Mouse (Mus musculus): ENCODE data around the gene Slc5a10.

Gene Slc5a10

DNA sequence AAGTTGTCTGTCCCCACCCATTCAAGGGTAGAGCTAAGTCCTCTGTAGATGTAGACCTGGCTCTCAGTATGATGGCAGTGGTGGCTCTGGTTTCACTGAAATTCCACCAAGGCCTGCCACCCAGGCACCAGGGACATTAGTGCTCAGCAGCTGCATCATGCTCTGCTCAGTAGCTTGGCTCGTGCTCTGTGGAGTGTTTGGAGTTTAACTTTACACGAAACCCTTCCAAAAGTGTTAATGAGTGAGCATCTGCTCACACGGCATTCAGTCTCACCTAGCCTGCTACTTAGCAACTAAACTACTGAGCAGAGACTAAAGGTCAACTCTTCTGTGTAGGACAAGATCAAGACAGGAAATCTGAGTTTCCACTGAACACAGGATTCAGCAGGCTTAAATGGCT is at the start of gene Slc5a10:
Slc5a10 (minus strand) TSS at position 191 of the 400 bp plus-strand sequence.
- no peak for DNase-seq (ENCODE audit: low read depth, low spot score)

DNA sequence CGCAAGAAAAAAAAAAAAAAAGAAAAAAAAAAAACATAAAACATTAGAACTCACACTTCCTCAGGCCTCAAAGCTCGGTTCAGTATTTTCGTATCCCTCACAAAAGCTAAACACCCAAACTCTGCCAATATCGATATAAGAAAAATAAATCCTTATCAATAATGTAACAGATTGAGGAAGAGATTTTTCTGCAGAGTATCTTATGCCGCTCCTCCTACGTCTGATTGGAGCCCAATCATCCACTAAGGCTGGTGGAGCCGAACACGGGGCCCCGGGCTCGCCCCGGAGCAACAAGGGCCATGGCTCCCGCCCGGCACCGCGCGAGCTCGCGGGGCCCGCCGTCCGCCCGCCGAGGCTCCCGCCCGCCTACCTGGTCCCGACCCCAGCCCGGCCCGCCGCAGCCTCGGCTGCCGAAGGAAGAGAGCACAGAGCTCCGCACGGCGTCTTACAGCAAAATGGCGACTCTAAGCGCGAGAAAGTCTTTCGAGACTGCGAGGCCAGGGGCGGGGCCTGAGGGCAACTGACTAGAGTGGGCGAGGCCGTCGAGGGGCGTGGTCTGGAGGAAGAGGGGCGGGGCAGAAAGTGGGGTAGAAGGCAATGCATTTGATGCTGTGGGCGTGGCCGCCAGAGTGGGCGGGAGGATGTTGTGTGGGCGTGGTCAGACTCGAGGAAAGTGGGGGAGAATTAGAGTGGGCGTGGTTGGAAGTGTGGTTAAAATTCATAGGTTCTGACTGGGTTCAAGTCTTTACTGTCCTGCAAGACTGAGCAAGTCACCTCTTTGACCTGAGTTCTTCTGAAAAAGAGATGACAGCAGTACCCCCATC is 41.2 kb upstream of the Slc5a10 start, which contains the start of gene Prpsap2:
Prpsap2 (minus strand) TSS at position 505 of the 824 bp plus-strand sequence.
- DNase-seq (ENCODE audit: low read depth, low spot score), result peak; percentile 99

DNA sequence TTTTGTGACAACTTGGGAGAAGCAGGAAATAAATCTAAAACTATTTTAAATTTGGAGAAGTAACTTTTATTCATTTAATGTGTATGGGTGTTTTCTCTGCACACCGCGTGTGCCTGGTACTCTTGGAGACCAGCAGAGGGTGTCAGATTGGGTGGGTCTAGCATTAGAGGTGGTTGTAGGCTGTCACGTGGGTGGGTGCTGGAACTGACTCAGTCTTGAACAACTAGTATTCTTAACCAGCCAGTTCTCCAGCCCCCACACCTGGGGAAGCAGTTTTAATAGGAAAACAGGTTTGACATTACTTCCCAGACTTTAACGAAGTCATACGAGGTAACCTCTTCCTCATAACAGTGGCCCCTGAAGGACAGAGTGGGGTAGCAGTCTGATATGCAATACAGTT is 39.9 kb upstream of the Slc5a10 start:
- peak; percentile 61 for DNase-seq (ENCODE audit: low read depth, low spot score)

DNA sequence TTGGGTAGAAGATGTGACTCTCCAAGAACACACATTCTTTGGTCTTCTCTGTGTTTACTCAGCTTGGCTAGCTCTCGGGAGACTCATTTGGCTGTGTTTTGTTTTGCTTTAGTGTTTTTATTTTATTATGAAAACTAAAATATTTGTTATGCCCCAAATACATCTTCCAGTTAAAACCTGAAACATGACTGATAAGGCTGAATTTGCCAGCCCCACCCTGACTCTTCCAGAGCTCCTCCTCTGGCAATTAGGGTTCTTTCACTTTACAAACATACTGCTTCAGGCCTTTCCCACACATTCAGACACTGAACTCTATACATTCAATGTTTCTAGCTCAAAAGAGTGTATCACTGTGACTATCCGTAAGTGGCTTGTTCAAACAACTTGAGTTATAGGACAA is 36.5 kb upstream of the Slc5a10 start:
- DNase-seq (ENCODE audit: low read depth, low spot score), result no peak

DNA sequence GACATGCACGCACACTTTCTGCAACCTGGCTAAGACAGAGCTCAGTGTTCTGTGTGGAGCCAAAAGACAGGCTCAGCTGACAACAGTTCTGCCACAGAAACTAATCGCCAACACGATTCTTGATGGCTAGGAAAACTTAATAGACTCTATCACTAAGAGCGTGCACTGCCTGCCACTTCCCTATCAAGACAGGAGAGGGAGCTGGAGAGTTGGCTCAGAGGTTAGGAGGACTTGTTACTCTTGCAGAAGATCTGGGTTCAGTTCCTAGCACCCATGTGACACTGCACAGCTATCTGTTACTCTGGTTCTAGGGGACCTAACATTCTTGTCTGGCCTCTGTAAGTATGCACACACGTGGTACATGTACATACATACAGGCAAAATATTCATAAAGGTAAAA is 31.0 kb upstream of the Slc5a10 start:
- peak; percentile 51 for DNase-seq (ENCODE audit: low read depth, low spot score)

DNA sequence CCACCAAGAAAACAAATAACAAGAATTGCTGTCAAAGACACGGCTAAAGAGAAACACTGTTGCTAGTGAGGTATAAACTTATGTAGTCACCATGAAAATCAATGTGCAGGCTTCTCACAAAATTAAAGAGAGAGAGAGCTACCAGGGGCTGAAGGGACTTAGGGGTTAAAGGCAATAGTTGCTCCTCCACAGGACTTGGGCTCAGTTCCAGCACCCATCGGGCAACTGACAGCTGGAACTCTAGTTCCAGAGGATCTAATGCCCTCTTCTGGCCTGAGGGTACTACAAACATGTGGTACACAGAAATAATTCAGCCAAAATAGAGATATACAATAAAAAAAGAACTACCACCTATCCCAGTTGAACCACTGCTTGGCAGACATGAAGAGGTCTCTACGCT is 26.5 kb upstream of the Slc5a10 start:
- DNase-seq (ENCODE audit: low read depth, low spot score), result peak; percentile 17

DNA sequence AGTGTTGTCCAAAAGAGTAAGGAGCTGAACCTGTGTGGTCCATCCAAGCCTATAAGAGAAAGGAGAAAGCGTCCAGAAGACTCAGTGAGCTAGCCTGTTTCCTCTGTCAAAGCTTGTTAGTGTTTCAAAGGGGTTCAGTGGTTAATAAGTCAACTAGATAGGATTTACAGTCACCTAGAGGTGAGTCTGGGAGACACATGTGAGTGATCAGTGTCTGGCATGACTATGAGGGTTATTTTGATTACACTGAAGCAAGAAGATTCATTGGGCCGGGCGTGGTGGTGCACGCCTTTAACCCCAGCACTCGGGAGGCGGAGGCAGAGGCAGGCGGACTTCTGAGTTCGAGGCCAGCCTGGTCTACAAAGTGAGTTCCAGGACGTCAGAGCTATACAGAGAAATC is 25.2 kb upstream of the Slc5a10 start:
- DNase-seq (ENCODE audit: low read depth, low spot score), result no peak

DNA sequence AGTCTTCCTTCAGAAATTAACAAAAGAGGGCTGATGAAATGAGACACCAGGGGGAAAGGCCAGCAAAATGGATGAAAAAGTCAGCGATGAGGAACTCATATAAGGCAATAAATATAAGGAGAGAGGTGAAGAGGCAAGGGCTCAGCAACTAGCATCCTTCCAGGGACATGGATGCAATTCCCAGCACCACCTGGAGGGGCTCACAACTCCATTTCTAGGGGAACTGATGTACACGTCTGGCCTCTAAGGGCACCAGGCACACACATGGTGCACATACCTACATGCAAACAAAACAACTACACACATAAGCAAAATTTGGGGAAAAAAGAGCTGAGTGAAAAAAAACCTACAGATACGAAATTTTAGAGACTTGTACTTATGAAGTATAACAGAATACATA is 23.8 kb upstream of the Slc5a10 start:
- peak; percentile 45 for DNase-seq (ENCODE audit: low read depth, low spot score)

DNA sequence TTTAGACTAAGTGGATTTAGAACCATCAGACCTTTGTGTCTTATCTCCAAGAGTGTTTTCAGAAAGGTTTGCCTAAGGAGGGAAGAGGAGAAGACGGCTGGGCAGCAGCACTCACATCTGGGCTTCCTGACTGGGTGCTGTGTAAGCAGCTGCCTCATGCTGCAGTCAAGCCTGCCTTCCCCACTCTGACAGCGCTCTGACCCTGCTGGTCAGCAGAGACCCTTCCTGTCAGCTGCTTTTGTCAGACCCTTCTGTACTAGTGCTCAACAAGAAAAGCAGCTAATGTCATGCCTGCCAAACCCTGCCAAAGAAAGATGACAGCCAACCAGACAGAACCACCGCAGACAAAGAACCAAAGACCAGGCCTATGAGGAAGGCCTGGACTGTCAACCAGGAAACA is 23.1 kb upstream of the Slc5a10 start:
- DNase-seq (ENCODE audit: low read depth, low spot score), result no peak

DNA sequence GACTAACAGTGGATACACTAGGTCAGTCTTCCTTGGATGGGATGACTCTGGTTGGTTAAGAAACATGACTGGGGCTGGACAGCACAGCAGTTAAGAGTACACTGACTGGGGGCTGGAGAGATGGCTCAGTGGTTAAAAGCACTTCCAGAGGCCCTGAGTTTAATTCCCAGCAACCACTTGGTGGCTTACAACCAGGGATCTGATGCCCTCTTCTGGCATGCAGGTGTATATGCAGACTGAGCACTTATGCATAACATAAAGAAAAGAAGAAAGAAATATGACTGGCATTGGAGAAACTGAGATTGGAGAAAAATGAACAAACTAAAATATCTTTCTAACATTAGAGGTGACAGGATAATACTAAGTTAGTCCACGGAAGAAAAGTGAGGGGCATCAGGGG is 19.9 kb upstream of the Slc5a10 start:
- DNase-seq (ENCODE audit: low read depth, low spot score), result peak; percentile 9

DNA sequence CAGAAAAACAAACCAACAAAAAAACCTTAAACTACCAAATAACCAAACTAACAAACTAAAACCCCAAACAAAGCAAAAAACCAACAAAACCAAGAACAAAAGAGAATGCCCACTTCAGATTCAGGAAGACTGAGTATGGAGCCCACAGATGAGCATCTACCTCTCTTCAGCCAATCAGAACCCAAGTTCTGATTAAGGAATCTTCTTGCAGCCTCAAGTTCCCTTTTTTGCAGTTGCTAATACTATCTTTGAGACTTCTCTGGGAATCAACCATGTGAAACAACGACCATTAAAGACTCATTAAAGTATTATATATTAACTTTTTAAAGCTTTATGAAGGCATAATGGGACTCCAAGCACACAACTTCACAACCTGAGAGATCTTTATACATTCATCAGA is 16.7 kb upstream of the Slc5a10 start:
- no peak for DNase-seq (ENCODE audit: low read depth, low spot score)

DNA sequence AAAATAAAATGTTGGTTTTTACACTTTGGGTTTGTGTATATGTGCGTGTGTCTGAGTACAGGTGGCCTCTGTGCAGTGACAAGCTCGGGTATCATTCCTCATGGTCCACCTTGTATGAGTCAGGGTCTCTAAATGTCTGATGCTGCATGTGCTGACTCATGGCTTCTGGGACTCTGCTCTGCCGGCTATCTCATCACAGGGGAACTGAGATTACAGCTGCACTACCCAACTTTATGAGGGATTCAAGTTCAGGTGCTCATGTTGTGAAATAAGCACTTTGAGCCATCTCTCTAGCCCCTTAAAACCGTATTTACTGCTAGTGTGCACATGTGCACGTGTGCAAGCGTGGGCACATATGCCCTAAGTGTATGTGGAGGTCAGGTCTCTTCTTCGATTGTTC is 12.0 kb upstream of the Slc5a10 start:
- DNase-seq (ENCODE audit: low read depth, low spot score), result no peak

DNA sequence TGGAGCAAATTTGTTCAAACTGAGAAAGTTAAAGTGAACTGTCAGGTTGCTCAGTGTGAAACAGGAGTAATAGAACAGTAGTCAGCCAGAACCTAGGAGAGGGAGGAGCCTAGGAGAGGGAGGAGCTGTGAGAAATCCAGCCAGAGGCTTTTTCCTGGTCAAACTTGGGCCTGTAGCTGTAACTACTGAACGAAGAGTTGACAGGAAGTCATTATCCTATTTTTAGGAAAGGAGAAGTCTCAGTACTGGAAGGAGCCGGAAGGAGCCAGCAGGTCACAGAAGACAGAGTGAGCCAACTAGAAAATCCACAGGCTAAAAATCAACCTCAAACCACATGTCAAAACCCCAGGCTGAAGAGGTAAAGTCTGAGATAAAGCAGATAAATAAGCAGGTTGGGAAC is 7.4 kb upstream of the Slc5a10 start:
- no peak for DNase-seq (ENCODE audit: low read depth, low spot score)

DNA sequence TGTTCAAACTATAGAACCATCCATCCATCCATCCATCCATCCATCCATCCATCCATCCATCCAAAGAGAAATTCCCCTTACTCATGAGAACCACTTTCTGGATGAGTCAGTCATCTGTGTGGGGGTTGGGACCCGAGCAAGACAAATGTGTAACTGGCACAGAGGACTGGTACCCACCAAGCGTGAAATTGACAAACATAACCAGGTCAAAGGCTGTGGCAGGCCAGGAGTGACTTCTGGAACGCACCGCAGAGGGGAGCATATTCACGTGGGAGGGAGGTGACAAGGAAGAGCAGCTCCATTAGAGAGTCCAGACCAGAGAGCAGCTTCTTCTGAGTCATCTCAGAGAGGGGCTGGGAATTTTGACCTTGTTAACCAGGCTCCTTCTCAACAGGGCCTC is 1.5 kb upstream of the Slc5a10 start:
- no peak for DNase-seq (ENCODE audit: low read depth, low spot score)

DNA sequence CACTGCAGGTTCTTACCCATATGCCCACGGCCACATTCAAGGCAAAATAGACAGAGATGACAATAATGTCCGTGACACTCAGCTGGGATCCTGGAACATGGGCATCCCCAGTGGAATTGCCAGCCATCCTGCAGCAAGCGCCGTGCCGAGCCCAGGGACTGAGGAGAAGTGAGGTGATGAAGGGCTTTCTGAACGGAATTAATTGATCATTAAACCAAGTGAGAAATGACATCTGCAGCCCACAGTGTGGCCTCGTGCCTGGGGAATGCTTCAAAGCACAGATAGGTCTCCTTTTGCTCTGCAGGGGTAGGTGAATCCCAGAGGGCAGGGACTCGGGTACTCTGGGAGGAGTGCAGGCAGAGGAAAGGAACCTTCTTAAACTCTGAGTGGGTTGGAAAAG is 800 bp downstream of the Slc5a10 start:
- DNase-seq (ENCODE audit: low read depth, low spot score), result no peak

DNA sequence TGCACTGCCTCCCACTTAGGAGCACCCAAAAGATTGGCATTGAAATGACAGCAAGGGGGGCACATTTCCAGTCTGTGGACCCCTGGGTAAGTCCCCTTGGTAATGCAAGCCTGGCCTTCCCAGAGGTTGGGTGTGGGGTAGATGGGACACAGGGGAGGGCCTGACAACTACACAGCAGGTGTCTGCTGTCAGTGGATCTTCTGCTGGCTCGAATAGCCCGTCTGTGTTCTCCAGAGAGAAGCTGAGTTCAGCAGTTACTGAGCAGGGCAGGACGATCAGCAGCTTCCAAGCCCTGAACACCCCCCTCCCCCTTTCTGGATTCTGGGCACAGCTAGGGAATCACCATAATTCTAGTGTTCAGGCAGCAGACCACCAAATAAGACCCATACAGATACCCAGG is 1.2 kb downstream of the Slc5a10 start:
- no peak for DNase-seq (ENCODE audit: low read depth, low spot score)

DNA sequence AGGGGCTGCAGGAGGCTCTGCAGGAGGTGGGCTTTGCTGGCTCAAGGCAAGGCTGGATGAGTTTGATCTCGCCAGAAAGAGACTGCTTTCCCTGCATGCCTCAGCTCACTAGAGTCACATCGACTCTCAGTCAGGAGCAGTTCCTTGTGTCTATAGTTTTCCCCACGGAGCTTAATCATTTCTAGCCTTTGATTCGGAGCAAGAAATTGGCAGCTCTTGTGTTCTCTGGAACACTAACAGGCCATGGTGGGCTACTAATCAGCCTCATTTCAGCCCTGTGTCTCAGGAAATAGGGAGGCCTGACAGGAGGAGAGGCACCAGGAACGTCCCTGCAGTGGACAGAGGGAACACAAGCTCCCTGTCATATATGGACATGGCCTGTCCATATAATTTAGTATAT is 2.6 kb downstream of the Slc5a10 start:
- no peak for DNase-seq (ENCODE audit: low read depth, low spot score)

DNA sequence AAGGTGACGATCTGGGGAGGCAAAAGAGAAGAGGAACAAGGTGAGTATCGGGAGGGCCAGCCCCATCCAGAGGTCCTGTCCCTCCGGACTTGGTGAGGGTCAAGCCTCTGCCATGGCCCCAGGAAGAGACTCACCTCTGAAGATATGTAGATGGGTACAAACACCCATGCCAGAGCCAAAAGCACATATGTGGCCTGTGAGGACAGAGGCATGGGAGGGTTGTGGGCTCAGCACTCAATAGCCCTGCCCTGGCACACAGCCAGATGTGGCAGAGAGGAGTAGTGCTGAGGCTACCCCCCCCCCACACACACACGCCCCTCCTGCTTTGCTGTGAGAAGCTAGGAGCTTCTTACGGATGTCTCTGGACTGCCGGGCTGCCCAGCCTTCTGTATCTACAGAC is 5.5 kb downstream of the Slc5a10 start:
- DNase-seq (ENCODE audit: low read depth, low spot score), result no peak

DNA sequence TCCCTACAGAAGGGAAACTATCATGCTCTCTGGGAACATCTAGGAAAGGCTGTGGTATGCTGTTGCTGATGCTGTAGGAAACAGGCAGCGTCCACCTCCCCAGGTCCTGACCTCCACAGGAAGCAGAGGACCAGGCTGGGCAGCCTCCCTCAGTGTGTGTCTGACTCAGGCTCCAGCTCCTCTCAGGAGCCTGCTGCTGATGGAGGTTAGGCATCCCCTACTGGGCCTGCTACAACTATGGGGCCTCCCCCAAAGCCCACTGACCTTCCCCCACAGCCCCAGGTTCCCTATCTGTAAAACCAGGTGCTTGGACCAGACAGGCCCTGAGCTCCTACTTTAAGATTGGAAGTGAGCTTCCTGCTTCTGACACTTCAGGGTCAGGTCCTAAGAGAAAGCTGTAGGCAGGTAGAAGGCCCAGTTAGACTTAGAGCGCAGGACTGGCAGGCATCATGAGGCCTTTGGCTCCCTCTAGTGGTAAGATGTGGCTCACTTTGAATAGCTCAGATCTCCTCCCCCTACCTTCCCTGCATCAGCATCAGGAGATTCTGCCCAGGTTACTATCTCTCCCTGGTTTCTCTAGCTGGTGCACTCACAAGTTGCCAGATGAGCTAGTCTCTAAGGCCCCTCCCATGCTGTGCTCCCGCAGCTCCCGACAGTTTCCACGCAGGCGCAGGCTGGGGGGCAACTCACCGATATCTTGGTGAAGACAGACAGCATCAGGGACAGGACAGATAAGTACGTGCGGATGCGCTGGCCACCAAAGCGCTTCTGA is 6.1 kb downstream of the Slc5a10 start:
- peak; percentile 92 for DNase-seq (ENCODE audit: low read depth, low spot score)

DNA sequence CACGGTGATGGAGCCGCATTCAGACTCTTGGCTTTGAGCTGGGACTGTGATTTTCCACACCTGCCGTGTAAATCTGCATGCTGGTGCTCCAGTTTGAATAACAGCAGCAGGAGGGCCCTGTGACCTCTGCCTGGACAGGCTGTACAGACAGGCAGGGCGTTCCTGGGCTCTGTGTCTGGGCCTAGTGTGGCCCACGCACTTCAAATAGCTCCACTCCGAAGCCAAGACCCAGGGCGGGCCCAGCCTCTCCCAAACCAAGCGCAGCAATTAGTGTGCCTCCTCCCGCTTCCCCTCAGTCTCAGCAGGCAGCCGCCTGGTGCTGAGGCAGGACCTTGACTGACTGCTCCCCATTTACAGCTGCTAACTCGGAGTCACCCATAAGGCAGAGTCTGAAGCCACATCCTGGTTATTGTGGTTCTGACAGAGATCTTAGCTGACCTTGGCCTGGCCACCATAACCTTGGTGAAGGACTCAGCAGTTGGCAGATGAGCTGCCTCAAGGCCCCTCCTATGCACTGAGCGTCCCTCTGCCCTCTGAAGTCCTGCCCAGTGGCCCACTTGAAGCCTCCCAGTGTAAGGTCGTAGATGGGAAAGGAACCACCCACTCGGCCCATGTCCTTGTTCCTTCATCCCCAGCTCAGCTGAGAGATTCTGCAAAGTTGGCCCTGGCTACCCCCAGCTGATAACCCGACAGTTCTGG is 7.3 kb downstream of the Slc5a10 start:
- no peak for DNase-seq (ENCODE audit: low read depth, low spot score)

DNA sequence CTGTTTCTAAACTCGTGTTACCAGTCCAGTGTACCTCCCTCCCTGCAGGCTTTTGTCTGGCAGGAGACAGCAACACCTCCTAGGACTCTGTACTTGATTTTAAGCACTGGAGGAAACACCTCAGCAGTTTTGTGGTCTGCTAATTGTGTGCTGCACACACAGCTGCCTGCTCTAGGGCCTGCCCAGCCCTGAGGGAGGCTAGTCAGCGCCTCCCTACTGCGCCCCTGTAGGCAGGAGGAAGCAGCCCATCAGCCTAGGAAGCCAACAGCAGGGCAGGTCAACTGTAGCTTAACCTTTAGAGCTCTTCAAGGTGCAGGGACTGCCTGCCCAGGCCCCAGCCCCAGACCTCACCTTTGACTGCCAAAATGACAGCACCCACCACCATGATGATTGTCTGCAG is 11.7 kb downstream of the Slc5a10 start:
- DNase-seq (ENCODE audit: low read depth, low spot score), result no peak

DNA sequence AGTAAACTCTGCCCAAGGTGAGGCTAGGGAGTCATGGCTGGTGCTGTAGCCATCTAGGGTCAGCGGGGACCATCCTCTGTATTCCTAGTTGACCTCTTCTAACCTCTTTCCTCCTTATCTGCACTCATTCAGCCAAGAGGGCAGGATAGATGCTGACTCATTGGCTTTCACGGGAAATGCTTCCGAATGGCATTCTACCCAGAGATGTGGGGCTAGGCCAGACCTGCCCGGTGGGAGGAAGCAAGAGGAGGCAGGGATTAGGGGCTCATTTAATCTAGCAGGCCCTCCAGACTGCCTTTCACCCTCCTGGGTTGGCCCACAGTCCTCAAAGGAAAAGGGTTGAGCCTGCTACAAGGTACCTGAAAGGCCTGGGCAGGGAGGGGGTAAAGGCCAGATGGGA is 14.4 kb downstream of the Slc5a10 start:
- DNase-seq (ENCODE audit: low read depth, low spot score), result no peak

Measured in 3T3-L1 (cell line).